Mouse (Mus musculus) lung, embryonic 15.5 days (tissue): ENCODE data around the gene Zdhhc9. TPM values are rescaled to one million over a fixed set of nuclear protein-coding genes. Genes with fewer than 3 reads are reported as not detected.

Source experiments
- ATAC-seq: fragments of 200-750 bp; cut with Nextera tagmentation; 2 replicates; pipeline ENCODE4 v1.8.0; 2017; ENCODE audit warnings: moderate number of reproducible peaks, borderline replicate concordance; ENCODE audit not compliant: low FRiP score, low TSS enrichment; ENCODE audit errors: extremely low read depth
- H3K27ac ChIP-seq: fragments of 300-500 bp; sonication (generic); 2 replicates; pipeline ENCODE4 v1.5.1; 2015; ENCODE audit warnings: moderate library complexity, mild to moderate bottlenecking, inconsistent platforms
- H3K27me3 ChIP-seq: fragments of 300-500 bp; sonication (generic); 2 replicates; pipeline ENCODE4 v1.6.1; 2015; ENCODE audit warnings: inconsistent platforms
- H3K36me3 ChIP-seq: fragments of 300-500 bp; sonication (generic); 2 replicates; pipeline ENCODE4 v1.6.1; 2015; ENCODE audit warnings: inconsistent platforms
- H3K4me1 ChIP-seq: fragments of 300-500 bp; sonication (generic); 2 replicates; pipeline ENCODE4 v1.6.1; 2015; ENCODE audit warnings: inconsistent platforms
- H3K4me2 ChIP-seq: fragments of 300-500 bp; sonication (generic); 2 replicates; pipeline ENCODE4 v1.6.1; 2015; ENCODE audit warnings: inconsistent platforms, mild to moderate bottlenecking, moderate library complexity
- H3K4me3 ChIP-seq: fragments of 300-500 bp; sonication (generic); 2 replicates; pipeline ENCODE4 v1.5.1; 2015; ENCODE audit warnings: mild to moderate bottlenecking, inconsistent platforms
- H3K9ac ChIP-seq: fragments of 300-500 bp; sonication (generic); 2 replicates; pipeline ENCODE4 v1.6.1; 2015; ENCODE audit warnings: inconsistent platforms
- H3K9me3 ChIP-seq: fragments of 300-500 bp; sonication (generic); 2 replicates; pipeline ENCODE4 v1.6.1; 2016; ENCODE audit warnings: inconsistent platforms
- WGBS: fragments of 180-500 bp; shearing (Covaris S2); methylation state at CpG from one replicate; pipeline ENCODE4 v1.1.7; 2015; 5-methylcytosine and 5-hydroxymethylcytosine counted together
- polyA plus RNA-seq: library from polyadenylated mRNA; unstranded; fragments of >200 nt; fragmentation: Nextera tagmentation; extraction: Ambion mirVana; gene quantifications from 2 replicates; pipeline ENCODE4 v1.2.1, GENCODE M21; 2015

Zdhhc9 gene
- polyA plus RNA-seq, 1 experiment from 2014 or later: 4.5 TPM

- H3K4me2 ChIP-seq: no peak overlapping the region
- H3K9ac ChIP-seq: no peak overlapping the region
- no peaks in the 10 kb centered on the region for H3K9me3 ChIP-seq
- no peaks in the 10 kb centered on the region for H3K27me3 ChIP-seq
- peaks cover 7% of the 10 kb centered on the region; the same call in 1 of the 2 replicates for H3K4me1 ChIP-seq
- 28% methylated on average over 3 of the region's 3 CpGs for whole genome bisulfite sequencing
- no peaks in the 10 kb centered on the region for H3K36me3 ChIP-seq
- no peak overlapping the region for H3K27ac ChIP-seq
- ATAC-seq: no peak; the same call in 1 of the 2 replicates
- no peak overlapping the region for H3K4me3 ChIP-seq
Observed at GRCm38 (mm10) chrX:48140286-48140877, 68.3 kb downstream of the Zdhhc9 start.

GRCm38 (mm10) chrX:48139368-48140285 is 69.1 kb downstream of the Zdhhc9 start:
- no peak for ATAC-seq
- Histone ChIP-seq H3K36me3 (no peaks in the 10 kb centered on the region), H3K4me3 (no peak overlapping the region), H3K27ac (0 out of 2 replicates have a peak overlapping the region, but pooled peaks have one; percentile 24), H3K4me2 (no peak overlapping the region), H3K27me3 (no peaks in the 10 kb centered on the region), H3K9ac (no peak overlapping the region), H3K9me3 (no peaks in the 10 kb centered on the region), H3K4me1 (peaks cover 7% of the 10 kb centered on the region; the same call in 1 of the 2 replicates)
- WGBS: 53% methylated on average over 14 of the region's 14 CpGs

GRCm38 (mm10) chrX:48138539-48139275 is 70.0 kb downstream of the Zdhhc9 start:
- Histone ChIP-seq H3K4me1 (peaks cover 7% of the 10 kb centered on the region; the same call in 1 of the 2 replicates), H3K9ac (no peak overlapping the region), H3K27ac (0 out of 2 replicates have a peak overlapping the region, but pooled peaks have one; percentile 24), H3K27me3 (no peaks in the 10 kb centered on the region), H3K4me2 (no peak overlapping the region), H3K36me3 (no peaks in the 10 kb centered on the region), H3K4me3 (no peak overlapping the region), H3K9me3 (no peaks in the 10 kb centered on the region)
- no peak for ATAC-seq
- WGBS: 42% methylated on average over 7 of the region's 7 CpGs

- H3K27me3 ChIP-seq: no peaks in the 10 kb centered on the region
- H3K27ac ChIP-seq: no peak overlapping the region
- H3K4me3 ChIP-seq: no peak overlapping the region
- H3K9ac ChIP-seq: no peak overlapping the region
- H3K36me3 ChIP-seq: no peaks in the 10 kb centered on the region
- ATAC-seq: no peak
- H3K4me2 ChIP-seq: no peak overlapping the region
- 60% methylated on average over 6 of the region's 6 CpGs for WGBS
- H3K9me3 ChIP-seq: no peaks in the 10 kb centered on the region
- peaks cover 7% of the 10 kb centered on the region; the same call in 1 of the 2 replicates for H3K4me1 ChIP-seq
Observed at GRCm38 (mm10) chrX:48138011-48138410, 70.7 kb downstream of the Zdhhc9 start.

- 79% methylated on average over 4 of the region's 4 CpGs for WGBS
- Histone ChIP-seq H3K36me3 (no peaks in the 10 kb centered on the region), H3K9me3 (no peaks in the 10 kb centered on the region), H3K4me3 (no peak overlapping the region), H3K4me2 (no peak overlapping the region), H3K27ac (no peak overlapping the region), H3K4me1 (peaks cover 7% of the 10 kb centered on the region; the same call in 1 of the 2 replicates), H3K9ac (no peak overlapping the region), H3K27me3 (no peaks in the 10 kb centered on the region)
- no peak for ATAC-seq
Observed at GRCm38 (mm10) chrX:48136935-48137334, 71.7 kb downstream of the Zdhhc9 start.

GRCm38 (mm10) chrX:48129167-48129566 is 79.5 kb downstream of the Zdhhc9 start:
- Histone ChIP-seq H3K9ac (no peak overlapping the region), H3K4me1 (no peaks in the 10 kb centered on the region), H3K4me2 (no peak overlapping the region), H3K27ac (no peak overlapping the region), H3K4me3 (no peak overlapping the region), H3K9me3 (no peaks in the 10 kb centered on the region), H3K36me3 (no peaks in the 10 kb centered on the region), H3K27me3 (no peaks in the 10 kb centered on the region)
- WGBS: 54% methylated on average over 1 of the region's 1 CpGs
- ATAC-seq: no peak

- 71% methylated on average over 6 of the region's 6 CpGs for WGBS
- H3K9me3 ChIP-seq: no peaks in the 10 kb centered on the region
- H3K36me3 ChIP-seq: no peaks in the 10 kb centered on the region
- H3K9ac ChIP-seq: no peak overlapping the region
- no peak overlapping the region for H3K27ac ChIP-seq
- no peaks in the 10 kb centered on the region for H3K4me1 ChIP-seq
- H3K27me3 ChIP-seq: no peaks in the 10 kb centered on the region
- no peak overlapping the region for H3K4me2 ChIP-seq
- no peak for ATAC-seq
- no peak overlapping the region for H3K4me3 ChIP-seq
Observed at GRCm38 (mm10) chrX:48127502-48128218, 81.0 kb downstream of the Zdhhc9 start.

- H3K27ac ChIP-seq: no peak overlapping the region
- no peaks in the 10 kb centered on the region for H3K4me1 ChIP-seq
- no peaks in the 10 kb centered on the region for H3K36me3 ChIP-seq
- no peak for ATAC-seq
- WGBS: 66% methylated on average over 6 of the region's 6 CpGs
- H3K4me3 ChIP-seq: no peak overlapping the region
- no peak overlapping the region for H3K9ac ChIP-seq
- no peaks in the 10 kb centered on the region for H3K9me3 ChIP-seq
- no peak overlapping the region for H3K4me2 ChIP-seq
- H3K27me3 ChIP-seq: no peaks in the 10 kb centered on the region
Observed at GRCm38 (mm10) chrX:48126903-48127476, 81.7 kb downstream of the Zdhhc9 start.

GRCm38 (mm10) chrX:48124132-48125071 is 84.3 kb downstream of the Zdhhc9 start:
- no peaks in the 10 kb centered on the region for H3K36me3 ChIP-seq
- H3K4me3 ChIP-seq: no peak overlapping the region
- H3K27me3 ChIP-seq: no peaks in the 10 kb centered on the region
- no peaks in the 10 kb centered on the region for H3K4me1 ChIP-seq
- 24% methylated on average over 17 of the region's 17 CpGs for WGBS
- no peaks in the 10 kb centered on the region for H3K9me3 ChIP-seq
- no peak overlapping the region for H3K9ac ChIP-seq
- no peak overlapping the region for H3K27ac ChIP-seq
- peak; percentile 72; the same call in 1 of the 2 replicates for ATAC-seq
- H3K4me2 ChIP-seq: peak overlapping the region; percentile 44
